Mouse (Mus musculus): ENCODE measurements around the gene Jaml. TPM values are rescaled to one million over a fixed set of nuclear protein-coding genes. Genes with fewer than 3 reads are reported as not detected.

Jaml gene
- polyA plus RNA-seq, 1 experiment from 2014 or later, result 0.49 TPM

GRCm38 (mm10) chr9:45133484-45134310 is 54.7 kb downstream of the Jaml start:
- Histone ChIP-seq H3K9ac (replicated peaks; ENCODE audit: low read length) (no peak overlapping the region), H3K9me3 (replicated peaks; ENCODE audit: control insufficient read depth, low read length) (no peaks in the 10 kb centered on the region), H3K27me3 (ENCODE audit: control insufficient read depth, insufficient read depth, low read length) (peaks cover 13% of the 10 kb centered on the region), H3K4me2 (ENCODE audit: low read depth, low read length) (no peak overlapping the region), H3K27ac (replicated peaks; ENCODE audit: low read depth, low read length) (no peak overlapping the region), H3K4me1 (ENCODE audit: control insufficient read depth, insufficient read depth, low read length) (peaks cover 3% of the 10 kb centered on the region; the same call in 1 of the 2 replicates), H3K36me3 (replicated peaks; ENCODE audit: control insufficient read depth, insufficient read depth, low read depth, low read length) (no peaks in the 10 kb centered on the region), H3K4me3 (ENCODE audit: low read depth, low read length) (no peak overlapping the region)
- DNase-seq (ENCODE audit: low spot score), result peak; percentile 61
- WGBS, result 23% methylated on average over 5 of the region's 5 CpGs
- no peak for ATAC-seq (replicated peaks; ENCODE audit: insufficient number of reproducible peaks, low FRiP score, low TSS enrichment, low read depth)

GRCm38 (mm10) chr9:45136442-45137169 is 57.6 kb downstream of the Jaml start:
- no peaks in the 10 kb centered on the region for H3K36me3 ChIP-seq (replicated peaks; ENCODE audit: control insufficient read depth, insufficient read depth, low read depth, low read length)
- H3K4me2 ChIP-seq (ENCODE audit: low read depth, low read length), result no peak overlapping the region
- peaks cover 6% of the 10 kb centered on the region for H3K4me1 ChIP-seq (ENCODE audit: control insufficient read depth, insufficient read depth, low read length)
- H3K9ac ChIP-seq (replicated peaks; ENCODE audit: low read length), result no peak overlapping the region
- H3K9me3 ChIP-seq (replicated peaks; ENCODE audit: control insufficient read depth, low read length), result no peaks in the 10 kb centered on the region
- peaks cover 34% of the 10 kb centered on the region for H3K27me3 ChIP-seq (ENCODE audit: control insufficient read depth, insufficient read depth, low read length)
- 2% methylated on average over 7 of the region's 7 CpGs for WGBS
- DNase-seq (ENCODE audit: low spot score) (peak; percentile 9), ATAC-seq (replicated peaks; ENCODE audit: insufficient number of reproducible peaks, low FRiP score, low TSS enrichment, low read depth) (no peak)
- H3K27ac ChIP-seq (replicated peaks; ENCODE audit: low read depth, low read length), result no peak overlapping the region
- no peak overlapping the region for H3K4me3 ChIP-seq (ENCODE audit: low read depth, low read length)

- Histone ChIP-seq H3K27me3 (ENCODE audit: control insufficient read depth, insufficient read depth, low read length) (peaks cover 39% of the 10 kb centered on the region), H3K36me3 (replicated peaks; ENCODE audit: control insufficient read depth, insufficient read depth, low read depth, low read length) (no peaks in the 10 kb centered on the region), H3K9me3 (replicated peaks; ENCODE audit: control insufficient read depth, low read length) (no peaks in the 10 kb centered on the region), H3K4me3 (ENCODE audit: low read depth, low read length) (peak within 1 kb of the TSS; percentile 49), H3K4me2 (ENCODE audit: low read depth, low read length) (peak within 1 kb of the TSS; percentile 97), H3K4me1 (ENCODE audit: control insufficient read depth, insufficient read depth, low read length) (peaks cover 6% of the 10 kb centered on the region), H3K9ac (replicated peaks; ENCODE audit: low read length) (peak within 1 kb of the TSS; percentile 44), H3K27ac (replicated peaks; ENCODE audit: low read depth, low read length) (no peak within 1 kb of the TSS)
- DNase-seq (ENCODE audit: low spot score) (peak; percentile 64), ATAC-seq (replicated peaks; ENCODE audit: insufficient number of reproducible peaks, low FRiP score, low TSS enrichment, low read depth) (0 out of 2 replicates have a peak, but pooled peaks have one; percentile 31)
- WGBS, result under 1% methylated on average over 74 of the region's 76 CpGs
Measured at GRCm38 (mm10) chr9:45138191-45139032, 59.4 kb downstream of the Jaml start, which contains the start of gene Scn4b. TSS of gene Scn4b (plus strand) at chr9:45138395.

GRCm38 (mm10) chr9:45139082-45139481 is 60.1 kb downstream of the Jaml start:
- H3K9me3 ChIP-seq (replicated peaks; ENCODE audit: control insufficient read depth, low read length), result no peaks in the 10 kb centered on the region
- DNase-seq (ENCODE audit: low spot score), result no peak
- WGBS, result 5% methylated on average over 7 of the region's 7 CpGs
- peak overlapping the region; percentile 49 for H3K4me3 ChIP-seq (ENCODE audit: low read depth, low read length)
- peaks cover 6% of the 10 kb centered on the region for H3K4me1 ChIP-seq (ENCODE audit: control insufficient read depth, insufficient read depth, low read length)
- no peak overlapping the region for H3K9ac ChIP-seq (replicated peaks; ENCODE audit: low read length)
- H3K27me3 ChIP-seq (ENCODE audit: control insufficient read depth, insufficient read depth, low read length), result peaks cover 44% of the 10 kb centered on the region
- H3K27ac ChIP-seq (replicated peaks; ENCODE audit: low read depth, low read length), result no peak overlapping the region
- H3K4me2 ChIP-seq (ENCODE audit: low read depth, low read length), result peak overlapping the region; percentile 97
- ATAC-seq (replicated peaks; ENCODE audit: insufficient number of reproducible peaks, low FRiP score, low TSS enrichment, low read depth), result no peak
- no peaks in the 10 kb centered on the region for H3K36me3 ChIP-seq (replicated peaks; ENCODE audit: control insufficient read depth, insufficient read depth, low read depth, low read length)

- no peak overlapping the region for H3K4me2 ChIP-seq (ENCODE audit: low read depth, low read length)
- H3K36me3 ChIP-seq (replicated peaks; ENCODE audit: control insufficient read depth, insufficient read depth, low read depth, low read length), result no peaks in the 10 kb centered on the region
- DNase-seq (ENCODE audit: low spot score), result no peak
- H3K4me3 ChIP-seq (ENCODE audit: low read depth, low read length), result no peak overlapping the region
- H3K9me3 ChIP-seq (replicated peaks; ENCODE audit: control insufficient read depth, low read length), result no peaks in the 10 kb centered on the region
- ATAC-seq (replicated peaks; ENCODE audit: insufficient number of reproducible peaks, low FRiP score, low TSS enrichment, low read depth), result no peak
- no peak overlapping the region for H3K27ac ChIP-seq (replicated peaks; ENCODE audit: low read depth, low read length)
- H3K4me1 ChIP-seq (ENCODE audit: control insufficient read depth, insufficient read depth, low read length), result peaks cover 8% of the 10 kb centered on the region
- WGBS, result 34% methylated on average over 7 of the region's 7 CpGs
- H3K9ac ChIP-seq (replicated peaks; ENCODE audit: low read length), result no peak overlapping the region
- peaks cover 54% of the 10 kb centered on the region for H3K27me3 ChIP-seq (ENCODE audit: control insufficient read depth, insufficient read depth, low read length)
Measured at GRCm38 (mm10) chr9:45140945-45141344, 62.0 kb downstream of the Jaml start.

GRCm38 (mm10) chr9:45142686-45143085 is 63.7 kb downstream of the Jaml start:
- Histone ChIP-seq H3K27ac (replicated peaks; ENCODE audit: low read depth, low read length) (no peak overlapping the region), H3K27me3 (ENCODE audit: control insufficient read depth, insufficient read depth, low read length) (peaks cover 53% of the 10 kb centered on the region), H3K9me3 (replicated peaks; ENCODE audit: control insufficient read depth, low read length) (no peaks in the 10 kb centered on the region), H3K4me2 (ENCODE audit: low read depth, low read length) (no peak overlapping the region), H3K36me3 (replicated peaks; ENCODE audit: control insufficient read depth, insufficient read depth, low read depth, low read length) (no peaks in the 10 kb centered on the region), H3K9ac (replicated peaks; ENCODE audit: low read length) (no peak overlapping the region), H3K4me3 (ENCODE audit: low read depth, low read length) (no peak overlapping the region), H3K4me1 (ENCODE audit: control insufficient read depth, insufficient read depth, low read length) (peaks cover 9% of the 10 kb centered on the region; the same call in 1 of the 2 replicates)
- WGBS, result 61% methylated on average over 3 of the region's 3 CpGs
- DNase-seq (ENCODE audit: low spot score) (no peak), ATAC-seq (replicated peaks; ENCODE audit: insufficient number of reproducible peaks, low FRiP score, low TSS enrichment, low read depth) (no peak)

- no peaks in the 10 kb centered on the region for H3K9me3 ChIP-seq (replicated peaks; ENCODE audit: control insufficient read depth, low read length)
- no peak overlapping the region for H3K27ac ChIP-seq (replicated peaks; ENCODE audit: low read depth, low read length)
- peaks cover 26% of the 10 kb centered on the region for H3K27me3 ChIP-seq (ENCODE audit: control insufficient read depth, insufficient read depth, low read length)
- DNase-seq (ENCODE audit: low spot score) (no peak), ATAC-seq (replicated peaks; ENCODE audit: insufficient number of reproducible peaks, low FRiP score, low TSS enrichment, low read depth) (0 out of 2 replicates have a peak, but pooled peaks have one; percentile 39)
- H3K4me2 ChIP-seq (ENCODE audit: low read depth, low read length), result peak overlapping the region; percentile 65
- H3K9ac ChIP-seq (replicated peaks; ENCODE audit: low read length), result peak overlapping the region; percentile 36
- WGBS, result 4% methylated on average over 27 of the region's 27 CpGs
- no peaks in the 10 kb centered on the region for H3K36me3 ChIP-seq (replicated peaks; ENCODE audit: control insufficient read depth, insufficient read depth, low read depth, low read length)
- H3K4me1 ChIP-seq (ENCODE audit: control insufficient read depth, insufficient read depth, low read length), result 0 out of 2 replicates have a peak, but pooled peaks cover 3% of the 10 kb centered on the region
- H3K4me3 ChIP-seq (ENCODE audit: low read depth, low read length), result peak overlapping the region; percentile 28
Measured at GRCm38 (mm10) chr9:45145533-45146266, 66.7 kb downstream of the Jaml start.

Data from embryonic facial prominence, embryonic 11.5 days (tissue).